Mouse (Mus musculus) CH12.LX (cell line): ENCODE data around the gene Ffar4. TPM values are rescaled to one million over a fixed set of nuclear protein-coding genes. Genes with fewer than 3 reads are reported as not detected.
A peak's percentile ranks its signal among the peaks of the same experiment; 100 is the strongest.

Source experiments
- DNase-seq: peaks from one replicate; pipeline ENCODE4 v3.0.0-alpha.2; 2013; ENCODE audit errors: extremely low read depth
- H3K27ac ChIP-seq: 2 replicates; pipeline ENCODE4 v1.5.1; 2012; ENCODE audit warnings: low read depth, mild to moderate bottlenecking, control low read depth, moderate library complexity; ENCODE audit not compliant: insufficient read depth
- H3K27me3 ChIP-seq: replicated peaks from 2 replicates; pipeline ENCODE3; 2012; ENCODE audit warnings: inconsistent platforms
- H3K36me3 ChIP-seq, 2 experiments: replicated peaks in 1 of 2; 2 replicates each; pipeline versions ENCODE3 to v1.6.1; 2012; ENCODE audit warnings: inconsistent platforms in 1 of 2, low read length in 1 of 2, mild to moderate bottlenecking in 1 of 2, mixed read lengths in 1 of 2, moderate library complexity in 1 of 2; ENCODE audit not compliant: control insufficient read depth in 1 of 2, insufficient read depth in 1 of 2
- H3K4me1 ChIP-seq, 2 experiments: 2 replicates each; pipeline ENCODE4 v1.6.1; 2012; ENCODE audit warnings: inconsistent platforms in 1 of 2, moderate library complexity in 1 of 2; ENCODE audit not compliant: insufficient read depth in 2 of 2, control insufficient read depth in 1 of 2
- H3K4me2 ChIP-seq: 2 replicates; pipeline ENCODE4 v1.6.1; 2012; ENCODE audit warnings: low read depth, mild to moderate bottlenecking, control low read depth; ENCODE audit not compliant: poor library complexity, insufficient read depth, severe bottlenecking
- H3K4me3 ChIP-seq, 3 experiments: fragments of 150-350 bp in 1 of 3; sonication (generic) in 1 of 3; replicated peaks in 1 of 3; 2 replicates each; pipeline versions ENCODE3 to v1.5.1; 2011 to 2012; ENCODE audit warnings: low read depth in 2 of 3, low read length in 2 of 3, mild to moderate bottlenecking in 2 of 3, moderate library complexity in 2 of 3, control low read depth in 1 of 3, improper control_type of control experiment in 1 of 3, inconsistent platforms in 1 of 3, mixed read lengths in 1 of 3; ENCODE audit not compliant: poor library complexity in 1 of 3
- H3K79me2 ChIP-seq: replicated peaks from 2 replicates; pipeline ENCODE4 v1.6.1; 2012; ENCODE audit warnings: mild to moderate bottlenecking, moderate library complexity; ENCODE audit not compliant: control insufficient read depth, poor library complexity, insufficient read depth, severe bottlenecking; ENCODE audit errors: extremely low read depth
- H3K9ac ChIP-seq: 2 replicates; pipeline ENCODE4 v1.6.1; 2012; ENCODE audit warnings: low read depth, mild to moderate bottlenecking, control low read depth, moderate library complexity; ENCODE audit not compliant: insufficient read depth
- H3K9me3 ChIP-seq: replicated peaks from 2 replicates; pipeline ENCODE3; 2012; ENCODE audit warnings: low read length, inconsistent platforms, mixed read lengths
- BHLHE40 ChIP-seq: IDR thresholded peaks from 2 replicates; pipeline ENCODE4 v1.6.1; 2011; ENCODE audit warnings: mild to moderate bottlenecking, low read depth, low read length, improper control_type of control experiment
- CHD1 ChIP-seq: IDR thresholded peaks from 2 replicates; pipeline ENCODE4 v1.6.1; 2012; ENCODE audit warnings: low read depth, low read length, improper control_type of control experiment, inconsistent platforms
- CHD2 ChIP-seq: IDR thresholded peaks from 2 replicates; pipeline ENCODE4 v1.6.1; 2011; ENCODE audit warnings: low read length, improper control_type of control experiment
- E2F4 ChIP-seq: IDR thresholded peaks from 2 replicates; pipeline ENCODE4 v1.6.1; 2011; ENCODE audit warnings: low read depth, low read length, improper control_type of control experiment; ENCODE audit not compliant: insufficient replicate concordance
- GABPA ChIP-seq: IDR thresholded peaks from 2 replicates; pipeline ENCODE4 v1.6.1; 2012; ENCODE audit warnings: low read depth, low read length, improper control_type of control experiment, inconsistent platforms; ENCODE audit not compliant: insufficient replicate concordance
- IRF4 ChIP-seq: IDR thresholded peaks from 2 replicates; pipeline ENCODE4 v1.6.1; 2014; ENCODE audit warnings: low read depth, mild to moderate bottlenecking, inconsistent platforms, low read length, improper control_type of control experiment
- JUN ChIP-seq: IDR thresholded peaks from 2 replicates; pipeline ENCODE4 v1.6.1; 2011; ENCODE audit warnings: low read depth, mild to moderate bottlenecking, low read length, improper control_type of control experiment, moderate library complexity; ENCODE audit not compliant: insufficient read depth
- JUND ChIP-seq: conservative IDR thresholded peaks from 2 replicates; pipeline ENCODE4 v1.6.1; 2011; ENCODE audit warnings: low read depth, low read length, improper control_type of control experiment
- KAT2A ChIP-seq: IDR thresholded peaks from 2 replicates; pipeline ENCODE4 v1.6.1; 2012; ENCODE audit warnings: low read length, improper control_type of control experiment, inconsistent platforms; ENCODE audit not compliant: insufficient replicate concordance
- MAFK ChIP-seq: IDR thresholded peaks from 2 replicates; pipeline ENCODE4 v1.6.1; 2011; ENCODE audit warnings: low read length, improper control_type of control experiment; ENCODE audit not compliant: insufficient replicate concordance
- MYC ChIP-seq: IDR thresholded peaks from 2 replicates; pipeline ENCODE4 v1.6.1; 2011; ENCODE audit warnings: low read depth, mild to moderate bottlenecking, improper control_type of control experiment, low read length
- PAX5 ChIP-seq: IDR thresholded peaks from 2 replicates; pipeline ENCODE4 v1.6.1; 2012; ENCODE audit warnings: low read length, inconsistent platforms, mixed read lengths
- POLR2AphosphoS2 ChIP-seq: IDR thresholded peaks from 2 replicates; pipeline ENCODE4 v1.6.1; 2011; ENCODE audit warnings: low read depth, low read length, improper control_type of control experiment
- RAD21 ChIP-seq: IDR thresholded peaks from 2 replicates; pipeline ENCODE4 v1.6.1; 2011; ENCODE audit warnings: low read depth, mild to moderate bottlenecking, low read length, improper control_type of control experiment, moderate library complexity
- RCOR1 ChIP-seq: conservative IDR thresholded peaks from 2 replicates; pipeline ENCODE4 v1.6.1; 2012; ENCODE audit warnings: low read depth, mild to moderate bottlenecking, inconsistent platforms, low read length, improper control_type of control experiment
- SIN3A ChIP-seq: IDR thresholded peaks from 2 replicates; pipeline ENCODE4 v1.6.1; 2012; ENCODE audit warnings: low read length, improper control_type of control experiment, inconsistent platforms
- SMC3 ChIP-seq: IDR thresholded peaks from 2 replicates; pipeline ENCODE4 v1.6.1; 2011; ENCODE audit warnings: low read depth, low read length, improper control_type of control experiment
- TBP ChIP-seq: conservative IDR thresholded peaks from 2 replicates; pipeline ENCODE4 v1.6.1; 2011; ENCODE audit warnings: low read depth, low read length, improper control_type of control experiment
- USF1 ChIP-seq: IDR thresholded peaks from 2 replicates; pipeline ENCODE4 v1.6.1; 2014; ENCODE audit warnings: low read depth, mild to moderate bottlenecking, inconsistent platforms, low read length, improper control_type of control experiment
- ZMIZ1 ChIP-seq: IDR thresholded peaks from 2 replicates; pipeline ENCODE4 v1.6.1; 2012; ENCODE audit warnings: low read depth, mild to moderate bottlenecking, inconsistent platforms, low read length, improper control_type of control experiment
- ZNF384 ChIP-seq: IDR thresholded peaks from 2 replicates; pipeline ENCODE4 v1.6.1; 2012; ENCODE audit warnings: low read depth, low read length, improper control_type of control experiment, inconsistent platforms
- dilution Hi-C: fragments of 300-500 bp; cut with MboI; formaldehyde crosslinking; loops from 2 replicates; pipeline ENCODE4 v1.14.3; 2020; ENCODE audit warnings: low sequenced_read_pairs; ENCODE audit not compliant: extremely low pct_unique_long_range_greater_than_20kb, extremely low pct_ligation_motif_present
- in situ Hi-C: fragments of 300-500 bp; cut with MboI; formaldehyde crosslinking; loops from 3 replicates; pipeline ENCODE4 v1.14.3; 2019; ENCODE audit warnings: low sequenced_read_pairs, low pct_ligation_motif_present, low pct_unique_long_range_greater_than_20kb, mixed read lengths
- polyA plus RNA-seq: library from polyadenylated mRNA; unstranded; fragments of >175 nt; gene quantifications from 2 replicates; pipeline ENCODE4 v1.2.1, GENCODE M21; 2012; ENCODE audit warnings: low read depth; ENCODE audit not compliant: insufficient read length
- total RNA-seq, 2 experiments: library from RNA; depleted of rRNA; stranded (reverse); fragments of 300-350 nt in 1 of 2; fragments of >200 nt in 1 of 2; gene quantifications; 2 replicates each; pipeline ENCODE4 v1.2.3; 2012 to 2014

Ffar4 gene
- total and polyA plus RNA-seq, 3 experiments: not detected

DNA sequence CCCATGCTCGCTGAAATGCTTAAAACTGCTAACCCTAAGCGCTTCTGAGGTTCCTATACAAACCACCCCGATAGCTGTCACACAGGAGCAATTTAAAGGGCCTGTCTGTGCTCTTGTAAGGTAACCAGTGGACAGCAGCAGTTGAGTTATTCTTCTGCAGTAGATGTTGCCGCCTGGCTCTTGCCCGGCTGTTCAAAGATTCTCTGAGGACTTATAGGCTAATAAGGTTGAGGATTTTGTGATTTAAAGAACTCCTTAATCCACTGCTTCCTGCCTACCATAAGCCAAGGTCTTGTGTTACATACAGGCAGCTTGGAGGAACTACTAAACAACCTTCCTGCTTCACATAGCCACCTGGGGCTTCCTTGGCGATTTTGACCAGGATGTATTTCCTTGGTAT, 35.6 kb downstream of the Ffar4 start, which contains the start of gene Pde6c:
Gene Pde6c (plus strand): TSS at position 301 of the 400 bp plus-strand sequence.
- DNase-seq: no peak
- in situ Hi-C loops: no loop called here
- TF ChIP-seq POLR2AphosphoS2 (no peak), ZNF384 (no peak), ZMIZ1 (no peak), IRF4 (no peak), TBP (no peak), CHD1 (no peak), CHD2 (no peak), USF1 (no peak), MAFK (no peak), RAD21 (no peak), KAT2A (no peak), E2F4 (no peak), JUND (no peak), RCOR1 (no peak), JUN (no peak), PAX5 (no peak), SIN3A (no peak), GABPA (no peak)
- TF ChIP-seq, all 38 proteins: peak for 0
- no peaks in the 10 kb centered on the region for H3K27me3 ChIP-seq
- no peak within 1 kb of the TSS for H3K4me3 ChIP-seq
- H3K27ac ChIP-seq: no peak within 1 kb of the TSS
- H3K79me2 ChIP-seq: no peaks in the 10 kb centered on the region
- H3K9ac ChIP-seq: no peak within 1 kb of the TSS
- H3K4me1 ChIP-seq: peaks cover 6% of the 10 kb centered on the region in 2 experiments
- no peaks in the 10 kb centered on the region for H3K9me3 ChIP-seq
- no peak within 1 kb of the TSS for H3K4me2 ChIP-seq
- dilution Hi-C loops: no loop called here
- no peaks in the 10 kb centered on the region for H3K36me3 ChIP-seq

- TF ChIP-seq SMC3 (no peak), RAD21 (no peak), MYC (no peak), BHLHE40 (peak; percentile 27; the same call in 1 of the 2 replicates)
Observed at GRCm38 (mm10) chr19:38133986-38134385, 37.1 kb downstream of the Ffar4 start.

More at GRCm38 (mm10) chr19:38133986-38134385, 37.1 kb downstream of the Ffar4 start:
- Histone ChIP-seq H3K36me3 (no peaks in the 10 kb centered on the region), H3K4me1 (peaks cover 6% of the 10 kb centered on the region in 2 experiments), H3K9me3 (no peaks in the 10 kb centered on the region), H3K4me3 (no peak overlapping the region), H3K9ac (no peak overlapping the region), H3K27ac (no peak overlapping the region), H3K79me2 (no peaks in the 10 kb centered on the region), H3K4me2 (no peak overlapping the region), H3K27me3 (no peaks in the 10 kb centered on the region)
- dilution Hi-C loops (no loop called here), in situ Hi-C loops (no loop called here)
- no peak for DNase-seq
